Mouse (Mus musculus): ENCODE results near the gene Cd101. TPM values are rescaled to one million over a fixed set of nuclear protein-coding genes. Genes with fewer than 3 reads are reported as not detected.

Cd101 gene
- under 1 TPM; 0.38 to 0.42 TPM for total RNA-seq (2021)
- long read RNA-seq, experiment 1, partial matches to known transcripts: 1 of 1 reads
- long read RNA-seq, experiment 1, other reads (novel, unspliced or antisense): 0 of 1 reads
- long read RNA-seq, experiment 2, partial matches to known transcripts: 0 of 1 reads
- long read RNA-seq, experiment 2, other reads (novel, unspliced or antisense): 1 of 1 reads

- Histone ChIP-seq H3K4me3 (no peak within 1 kb of the TSS), H3K27ac (no peak within 1 kb of the TSS)
- peak in 1 of 2 experiments; percentile 9 for DNase-seq (ENCODE audit: low spot score in 2 of 2)
- no peak for TF ChIP-seq CTCF (conservative IDR thresholded peaks at IDR 0.05)
Measured at GRCm38 (mm10) chr3:101029339-101029738, at the start of gene Cd101. Gene Cd101 (minus strand): TSS chr3:101029556.

GRCm38 (mm10) chr3:101078344-101078743, 49.0 kb upstream of the Cd101 start:
- Histone ChIP-seq H3K4me3 (no peak overlapping the region), H3K27ac (no peak overlapping the region)
- DNase-seq (ENCODE audit: low spot score in 2 of 2): no peak
- no peak for TF ChIP-seq CTCF (conservative IDR thresholded peaks at IDR 0.05)

GRCm38 (mm10) chr3:101077710-101078100, 48.3 kb upstream of the Cd101 start:
- Histone ChIP-seq H3K27ac (no peak overlapping the region), H3K4me3 (no peak overlapping the region)
- TF ChIP-seq CTCF (conservative IDR thresholded peaks at IDR 0.05): no peak
- DNase-seq (ENCODE audit: low spot score in 2 of 2): no peak

GRCm38 (mm10) chr3:101076966-101077709, 47.8 kb upstream of the Cd101 start:
- H3K4me3 ChIP-seq: no peak overlapping the region
- H3K27ac ChIP-seq: no peak overlapping the region
- DNase-seq (ENCODE audit: low spot score in 2 of 2): no peak
- no peak for TF ChIP-seq CTCF (conservative IDR thresholded peaks at IDR 0.05)

- H3K4me3 ChIP-seq: no peak overlapping the region
- H3K27ac ChIP-seq: no peak overlapping the region
- no peak for DNase-seq (ENCODE audit: low spot score in 2 of 2)
- no peak for TF ChIP-seq CTCF (conservative IDR thresholded peaks at IDR 0.05)
Measured at GRCm38 (mm10) chr3:101075866-101076265, 46.5 kb upstream of the Cd101 start.

GRCm38 (mm10) chr3:101073384-101073783, 44.0 kb upstream of the Cd101 start:
- DNase-seq (ENCODE audit: low spot score in 2 of 2): no peak
- no peak for TF ChIP-seq CTCF (conservative IDR thresholded peaks at IDR 0.05)
- Histone ChIP-seq H3K27ac (no peak overlapping the region), H3K4me3 (no peak overlapping the region)

- no peak for DNase-seq (ENCODE audit: low spot score in 2 of 2)
Measured at GRCm38 (mm10) chr3:101072506-101073215, 43.3 kb upstream of the Cd101 start.

GRCm38 (mm10) chr3:101071576-101071975, 42.2 kb upstream of the Cd101 start:
- DNase-seq (ENCODE audit: low spot score in 2 of 2): no peak
- Histone ChIP-seq H3K4me3 (no peak overlapping the region), H3K27ac (no peak overlapping the region)
- TF ChIP-seq CTCF (conservative IDR thresholded peaks at IDR 0.05): no peak

More at GRCm38 (mm10) chr3:101072506-101073215, 43.3 kb upstream of the Cd101 start:
- no peak overlapping the region for H3K4me3 ChIP-seq
- TF ChIP-seq CTCF (conservative IDR thresholded peaks at IDR 0.05): no peak
- H3K27ac ChIP-seq: no peak overlapping the region

GRCm38 (mm10) chr3:101070796-101071235, 41.5 kb upstream of the Cd101 start:
- TF ChIP-seq CTCF (conservative IDR thresholded peaks at IDR 0.05): no peak
- H3K27ac ChIP-seq: no peak overlapping the region
- H3K4me3 ChIP-seq: no peak overlapping the region
- no peak for DNase-seq (ENCODE audit: low spot score in 2 of 2)

- TF ChIP-seq CTCF (conservative IDR thresholded peaks at IDR 0.05): no peak
- H3K27ac ChIP-seq: no peak overlapping the region
- no peak for DNase-seq (ENCODE audit: low spot score in 2 of 2)
- no peak overlapping the region for H3K4me3 ChIP-seq
Measured at GRCm38 (mm10) chr3:101070230-101070795, 41.0 kb upstream of the Cd101 start.

GRCm38 (mm10) chr3:101068701-101069100, 39.3 kb upstream of the Cd101 start:
- H3K27ac ChIP-seq: no peak overlapping the region
- no peak for TF ChIP-seq CTCF (conservative IDR thresholded peaks at IDR 0.05)
- H3K4me3 ChIP-seq: no peak overlapping the region
- no peak for DNase-seq (ENCODE audit: low spot score in 2 of 2)

GRCm38 (mm10) chr3:101066175-101066574, 36.8 kb upstream of the Cd101 start:
- no peak overlapping the region for H3K4me3 ChIP-seq
- no peak for DNase-seq (ENCODE audit: low spot score in 2 of 2)
- TF ChIP-seq CTCF (conservative IDR thresholded peaks at IDR 0.05): no peak
- H3K27ac ChIP-seq: no peak overlapping the region
